In the genomic region with DNA sequence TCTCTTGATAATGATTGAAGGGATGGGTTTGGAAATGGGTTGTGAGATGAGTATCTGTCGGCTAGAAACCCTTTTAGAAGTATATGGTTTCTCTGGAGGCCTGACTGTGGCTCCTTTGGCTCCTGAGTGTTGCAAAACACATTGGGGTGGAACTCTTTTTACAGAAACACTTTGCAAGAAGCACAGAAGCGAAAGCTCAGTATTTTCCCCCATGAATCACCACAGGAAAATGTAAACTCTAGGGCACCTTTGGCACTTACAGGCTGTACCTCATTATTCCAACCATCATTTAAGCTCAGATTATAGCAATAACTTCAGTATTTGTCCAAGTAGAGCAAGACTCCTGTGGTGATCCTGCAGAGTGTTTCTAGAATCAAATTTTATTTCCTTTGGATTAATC, we compare ENCODE assay signal across 30 mouse cellular contexts.
"Had no signal": no experiment of that assay in that cellular context is flagged by ENCODE, and none has a peak within 500 bp of the region (broad histone marks: within the 10 kb centered on the region; RNA-seq: fewer than 3 reads in every experiment).

No protein-coding gene starts in this region.

- H3K4me3 ChIP-seq: limb, embryonic 10.5 days; limb, embryonic 12.5 days; limb, embryonic 13.5 days; limb, embryonic 15.5 days; liver, embryonic 12.5 days; liver, embryonic 13.5 days; liver, embryonic 15.5 days; lung, embryonic 15.5 days; megakaryocyte, embryonic 14.5 days; midbrain, embryonic 10.5 days; midbrain, embryonic 12.5 days; midbrain, embryonic 13.5 days; midbrain, embryonic 15.5 days; myocyte had no signal

- H3K9me3 ChIP-seq: limb, embryonic 10.5 days; limb, embryonic 12.5 days; limb, embryonic 13.5 days; limb, embryonic 15.5 days; liver, embryonic 12.5 days; liver, embryonic 13.5 days; liver, embryonic 15.5 days; lung, embryonic 15.5 days; megakaryocyte, embryonic 14.5 days; midbrain, embryonic 10.5 days; midbrain, embryonic 12.5 days; midbrain, embryonic 13.5 days; midbrain, embryonic 15.5 days had no signal

- H3K27ac ChIP-seq: limb, embryonic 10.5 days; limb, embryonic 12.5 days; limb, embryonic 13.5 days; limb, embryonic 15.5 days; liver, embryonic 12.5 days; liver, embryonic 13.5 days; liver, embryonic 14.5 days; liver, embryonic 15.5 days; lung, embryonic 15.5 days; macrophage; midbrain, embryonic 10.5 days; midbrain, embryonic 12.5 days; midbrain, embryonic 13.5 days; midbrain, embryonic 15.5 days had no signal

- H3K36me3 ChIP-seq: limb, embryonic 10.5 days; limb, embryonic 12.5 days; limb, embryonic 13.5 days; liver, embryonic 13.5 days; liver, embryonic 15.5 days; lung, embryonic 15.5 days; midbrain, embryonic 10.5 days; midbrain, embryonic 12.5 days; midbrain, embryonic 15.5 days had no signal

- DNase-seq: left cerebral cortex, postnatal 4 days; liver; liver, embryonic 13.5 days; liver, postnatal 0 days; lung, adult 2 months; lung, embryonic 14.5 days; lung, postnatal 10 days; lung, postnatal 14 days; lung, postnatal 36 days; lung, postnatal 4 days; midbrain, embryonic 14.5 days had no signal

- ATAC-seq: liver, embryonic 12.5 days; liver, postnatal 0 days; lung, postnatal 0 days; midbrain, embryonic 13.5 days; midbrain, embryonic 15.5 days; midbrain, embryonic 16.5 days had no signal

- H3K4me1 ChIP-seq: limb, embryonic 12.5 days; limb, embryonic 15.5 days; liver, embryonic 13.5 days; liver, embryonic 15.5 days; midbrain, embryonic 10.5 days; midbrain, embryonic 12.5 days; midbrain, embryonic 13.5 days; midbrain, embryonic 15.5 days had no signal

- H3K27me3 ChIP-seq: limb, embryonic 12.5 days; limb, embryonic 13.5 days; limb, embryonic 15.5 days; liver, embryonic 12.5 days; liver, embryonic 13.5 days; liver, embryonic 15.5 days; lung, embryonic 15.5 days; megakaryocyte, embryonic 14.5 days; midbrain, embryonic 12.5 days; midbrain, embryonic 13.5 days; midbrain, embryonic 15.5 days had no signal

- H3K4me2 ChIP-seq: limb, embryonic 12.5 days; limb, embryonic 13.5 days; limb, embryonic 15.5 days; liver, embryonic 11.5 days; liver, embryonic 12.5 days; liver, embryonic 13.5 days; liver, embryonic 15.5 days; lung, embryonic 14.5 days; lung, embryonic 15.5 days; midbrain, embryonic 11.5 days; midbrain, embryonic 12.5 days; midbrain, embryonic 13.5 days; midbrain, embryonic 15.5 days had no signal

- H3K9ac ChIP-seq: limb, embryonic 12.5 days; limb, embryonic 13.5 days; limb, embryonic 15.5 days; liver, embryonic 12.5 days; liver, embryonic 13.5 days; liver, embryonic 14.5 days; liver, embryonic 15.5 days; liver, postnatal 0 days; lung, embryonic 14.5 days; lung, embryonic 15.5 days; midbrain, embryonic 12.5 days; midbrain, embryonic 13.5 days; midbrain, embryonic 15.5 days had no signal
